Mouse (Mus musculus) hindbrain, embryonic 10.5 days (tissue): ENCODE results near the gene Ccs. TPM values are rescaled to one million over a fixed set of nuclear protein-coding genes. Genes with fewer than 3 reads are reported as not detected.
"Not testable (repeated sequence)": the region's sequence is repeated elsewhere in the genome, so short reads cannot be mapped to it uniquely, and the experiment has no call there.

Experiments
- DNase-seq: peaks from one replicate; pipeline ENCODE4 v3.0.0-alpha.2; 2017; ENCODE audit warnings: low spot score
- H3K27ac ChIP-seq: fragments of 300-500 bp; sonication (generic); 2 replicates; pipeline ENCODE4 v1.5.1; 2016; ENCODE audit warnings: mild to moderate bottlenecking, moderate library complexity
- H3K27me3 ChIP-seq: fragments of 300-500 bp; sonication (generic); 2 replicates; pipeline ENCODE4 v1.6.1; 2016; ENCODE audit warnings: mild to moderate bottlenecking; ENCODE audit not compliant: poor library complexity, insufficient read depth, severe bottlenecking
- H3K36me3 ChIP-seq: fragments of 300-500 bp; sonication (generic); 2 replicates; pipeline ENCODE4 v1.6.1; 2016; ENCODE audit warnings: mild to moderate bottlenecking, moderate library complexity
- H3K4me1 ChIP-seq: fragments of 300-500 bp; sonication (generic); replicated peaks from 2 replicates; pipeline ENCODE4 v1.6.1; 2016; ENCODE audit warnings: mild to moderate bottlenecking
- H3K4me3 ChIP-seq: fragments of 300-500 bp; sonication (generic); 2 replicates; pipeline ENCODE4 v1.5.1; 2016; ENCODE audit warnings: mild to moderate bottlenecking, moderate library complexity
- H3K9me3 ChIP-seq: fragments of 300-500 bp; sonication (generic); 2 replicates; pipeline ENCODE4 v1.6.1; 2016; ENCODE audit warnings: mild to moderate bottlenecking, moderate library complexity
- WGBS: fragments of 180-500 bp; shearing (Covaris S2); methylation state at CpG from one replicate; pipeline ENCODE4 v1.1.7; 2016; 5-methylcytosine and 5-hydroxymethylcytosine counted together
- polyA plus RNA-seq: library from polyadenylated mRNA; unstranded; fragments of >200 nt; fragmentation: Nextera tagmentation; extraction: Ambion mirVana; gene quantifications from 2 replicates; pipeline ENCODE4 v1.2.1, GENCODE M21; 2016

The Ccs gene
- polyA plus RNA-seq = 46.9 and 49.6 TPM in 2 replicates

- Histone ChIP-seq H3K27me3 (peaks cover 32% of the 10 kb centered on the region), H3K27ac (peak within 1 kb of the TSS; percentile 82), H3K4me1 (peaks cover 20% of the 10 kb centered on the region), H3K36me3 (peaks cover 4% of the 10 kb centered on the region; the same call in 1 of the 2 replicates), H3K4me3 (peak within 1 kb of the TSS; percentile 62), H3K9me3 (no peaks in the 10 kb centered on the region)
- 0% methylated on average over 25 of the region's 25 CpGs for WGBS
- DNase-seq = peak; percentile 94
Measured at GRCm38 (mm10) chr19:4839149-4839548, at the start of gene Ccs, which contains the start of gene Ccdc87. TSS of gene Ccs (minus strand) at chr19:4839332. TSS of gene Ccdc87 (plus strand) at chr19:4839366.

- Histone ChIP-seq H3K27me3 (no peaks in the 10 kb centered on the region), H3K27ac (no peak overlapping the region), H3K36me3 (peaks cover 10% of the 10 kb centered on the region), H3K4me1 (peaks cover 14% of the 10 kb centered on the region), H3K4me3 (no peak overlapping the region), H3K9me3 (no peaks in the 10 kb centered on the region)
- WGBS = 85% methylated on average over 4 of the region's 4 CpGs
- no peak for DNase-seq
Measured at GRCm38 (mm10) chr19:4883961-4884360, 44.8 kb upstream of the Ccs start.

GRCm38 (mm10) chr19:4879324-4879703 is 40.2 kb upstream of the Ccs start:
- peaks cover 38% of the 10 kb centered on the region for H3K4me1 ChIP-seq
- H3K9me3 ChIP-seq = no peaks in the 10 kb centered on the region
- WGBS = 71% methylated on average over 10 of the region's 10 CpGs
- H3K4me3 ChIP-seq = peak overlapping the region; percentile 95
- H3K36me3 ChIP-seq = peaks cover 9% of the 10 kb centered on the region
- peaks cover 12% of the 10 kb centered on the region for H3K27me3 ChIP-seq
- DNase-seq = no peak
- H3K27ac ChIP-seq = peak overlapping the region; percentile 88

- Histone ChIP-seq H3K4me3 (peak within 1 kb of the TSS; percentile 95), H3K36me3 (peaks cover 4% of the 10 kb centered on the region; the same call in 1 of the 2 replicates), H3K4me1 (peaks cover 38% of the 10 kb centered on the region), H3K9me3 (no peaks in the 10 kb centered on the region), H3K27ac (peak within 1 kb of the TSS; percentile 88), H3K27me3 (peaks cover 12% of the 10 kb centered on the region)
- DNase-seq = peak; percentile 98
- WGBS = 1% methylated on average over 52 of the region's 52 CpGs
Measured at GRCm38 (mm10) chr19:4878405-4879323, 39.5 kb upstream of the Ccs start, which contains the start of gene Zdhhc24. TSS of gene Zdhhc24 (plus strand) at chr19:4878668.

GRCm38 (mm10) chr19:4877785-4878184 is 38.7 kb upstream of the Ccs start, which contains the start of gene Actn3:
TSS of gene Actn3 (minus strand) at chr19:4877909.
- Histone ChIP-seq H3K36me3 (no peaks in the 10 kb centered on the region), H3K9me3 (no peaks in the 10 kb centered on the region), H3K27me3 (peaks cover 12% of the 10 kb centered on the region), H3K4me1 (peaks cover 38% of the 10 kb centered on the region), H3K27ac (peak within 1 kb of the TSS; percentile 88), H3K4me3 (peak within 1 kb of the TSS; percentile 95)
- DNase-seq = no peak
- 2% methylated on average over 17 of the region's 17 CpGs for WGBS

GRCm38 (mm10) chr19:4876755-4877154 is 37.6 kb upstream of the Ccs start:
- peaks cover 38% of the 10 kb centered on the region for H3K4me1 ChIP-seq
- no peaks in the 10 kb centered on the region for H3K36me3 ChIP-seq
- no peak for DNase-seq
- peak overlapping the region; percentile 88 for H3K27ac ChIP-seq
- WGBS = 62% methylated on average over 3 of the region's 3 CpGs
- H3K27me3 ChIP-seq = peaks cover 12% of the 10 kb centered on the region
- peak overlapping the region; percentile 95; the same call in 1 of the 2 replicates for H3K4me3 ChIP-seq
- no peaks in the 10 kb centered on the region for H3K9me3 ChIP-seq

- Histone ChIP-seq H3K36me3 (no peaks in the 10 kb centered on the region), H3K27ac (no peak overlapping the region), H3K4me1 (peaks cover 38% of the 10 kb centered on the region), H3K9me3 (no peaks in the 10 kb centered on the region), H3K4me3 (no peak overlapping the region), H3K27me3 (peaks cover 12% of the 10 kb centered on the region)
- DNase-seq = no peak
- 73% methylated on average over 3 of the region's 4 CpGs for WGBS
Measured at GRCm38 (mm10) chr19:4876241-4876640, 37.1 kb upstream of the Ccs start.

- not testable (repeated sequence) for H3K9me3 ChIP-seq, H3K36me3 ChIP-seq, DNase-seq, H3K27ac ChIP-seq, H3K4me3 ChIP-seq
- Histone ChIP-seq H3K27me3 (peaks cover 12% of the 10 kb centered on the region), H3K4me1 (peaks cover 34% of the 10 kb centered on the region)
- WGBS = 84% methylated on average over 1 of the region's 1 CpGs
Measured at GRCm38 (mm10) chr19:4874613-4875012, 35.5 kb upstream of the Ccs start.

GRCm38 (mm10) chr19:4865147-4865546 is 26.0 kb upstream of the Ccs start:
- WGBS = 8% methylated on average over 17 of the region's 17 CpGs
- H3K4me1 ChIP-seq = peaks cover 13% of the 10 kb centered on the region
- H3K4me3 ChIP-seq = peak overlapping the region; percentile 23; the same call in 1 of the 2 replicates
- H3K27me3 ChIP-seq = peaks cover 16% of the 10 kb centered on the region
- H3K9me3 ChIP-seq = no peaks in the 10 kb centered on the region
- H3K27ac ChIP-seq = no peak overlapping the region
- no peak for DNase-seq
- peaks cover 12% of the 10 kb centered on the region; the same call in 1 of the 2 replicates for H3K36me3 ChIP-seq

GRCm38 (mm10) chr19:4863048-4863447 is 23.9 kb upstream of the Ccs start:
- Histone ChIP-seq H3K4me3 (no peak overlapping the region), H3K27ac (no peak overlapping the region), H3K4me1 (peaks cover 12% of the 10 kb centered on the region), H3K36me3 (peaks cover 22% of the 10 kb centered on the region), H3K27me3 (peaks cover 16% of the 10 kb centered on the region), H3K9me3 (no peaks in the 10 kb centered on the region)
- WGBS = 71% methylated on average over 6 of the region's 6 CpGs
- DNase-seq = peak; percentile 20

GRCm38 (mm10) chr19:4859081-4859480 is 19.9 kb upstream of the Ccs start:
- no peaks in the 10 kb centered on the region for H3K9me3 ChIP-seq

GRCm38 (mm10) chr19:4855951-4856350 is 16.8 kb upstream of the Ccs start:
- Histone ChIP-seq H3K27ac (no peak overlapping the region), H3K4me1 (peaks cover 21% of the 10 kb centered on the region), H3K27me3 (peaks cover 8% of the 10 kb centered on the region; the same call in 1 of the 2 replicates), H3K4me3 (peak overlapping the region; percentile 70), H3K36me3 (peaks cover 20% of the 10 kb centered on the region), H3K9me3 (no peaks in the 10 kb centered on the region)
- no peak for DNase-seq
- WGBS = 75% methylated on average over 4 of the region's 4 CpGs

More at GRCm38 (mm10) chr19:4859081-4859480, 19.9 kb upstream of the Ccs start:
- H3K27me3 ChIP-seq = peaks cover 8% of the 10 kb centered on the region; the same call in 1 of the 2 replicates
- H3K4me1 ChIP-seq = peaks cover 21% of the 10 kb centered on the region
- no peak for DNase-seq
- H3K4me3 ChIP-seq = no peak overlapping the region
- H3K27ac ChIP-seq = no peak overlapping the region
- peaks cover 27% of the 10 kb centered on the region for H3K36me3 ChIP-seq
- WGBS = 80% methylated on average over 6 of the region's 6 CpGs

- WGBS = 2% methylated on average over 14 of the region's 14 CpGs
- Histone ChIP-seq H3K27me3 (peaks cover 8% of the 10 kb centered on the region; the same call in 1 of the 2 replicates), H3K9me3 (no peaks in the 10 kb centered on the region), H3K4me1 (peaks cover 22% of the 10 kb centered on the region), H3K27ac (peak overlapping the region; percentile 85), H3K36me3 (peaks cover 18% of the 10 kb centered on the region), H3K4me3 (peak overlapping the region; percentile 70)
- no peak for DNase-seq
Measured at GRCm38 (mm10) chr19:4855470-4855820, 16.3 kb upstream of the Ccs start.
